Mouse (Mus musculus): ENCODE data around the gene Olfr789. TPM values are rescaled to one million over a fixed set of nuclear protein-coding genes. Genes with fewer than 3 reads are reported as not detected.

The Olfr789 gene
- polyA plus RNA-seq (2016; fragmentation: Nextera tagmentation; extraction: Ambion mirVana) = not detected in 2 replicates

DNA sequence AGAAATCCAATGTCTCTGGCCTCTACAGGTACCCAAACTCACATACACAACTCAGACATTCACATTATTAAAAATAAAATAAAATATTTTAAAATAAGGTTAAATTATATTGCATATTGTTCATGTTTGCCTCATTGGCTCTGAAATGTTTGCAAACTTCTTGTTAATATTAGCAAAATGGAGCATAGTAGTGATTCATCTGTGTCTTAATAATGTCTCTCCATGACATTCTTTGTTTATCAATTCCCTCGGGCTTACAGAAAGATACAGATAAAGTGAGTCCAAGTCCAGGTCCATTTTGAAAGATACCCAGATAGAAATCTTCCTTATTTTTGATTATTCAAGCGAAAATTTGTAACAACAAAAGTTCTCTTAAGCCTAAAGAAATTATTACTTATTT lies at the start of gene Olfr789:
Olfr789 (plus strand) TSS at position 301 of the 400 bp plus-strand sequence.
- Histone ChIP-seq H3K4me1 (no peaks in the 10 kb centered on the region), H3K27me3 (ENCODE audit: poor library complexity, severe bottlenecking) (no peaks in the 10 kb centered on the region), H3K9me3 (no peaks in the 10 kb centered on the region), H3K4me3 (no peak within 1 kb of the TSS), H3K36me3 (replicated peaks) (no peaks in the 10 kb centered on the region), H3K27ac (no peak within 1 kb of the TSS)
- 81% methylated on average over 2 of the region's 2 CpGs for WGBS
- no peak for DNase-seq (ENCODE audit: extremely low spot score, low spot score)

- Histone ChIP-seq H3K27me3 (ENCODE audit: poor library complexity, severe bottlenecking) (no peaks in the 10 kb centered on the region), H3K27ac (no peak within 1 kb of the TSS), H3K4me3 (no peak within 1 kb of the TSS), H3K36me3 (replicated peaks) (no peaks in the 10 kb centered on the region), H3K9me3 (no peaks in the 10 kb centered on the region), H3K4me1 (no peaks in the 10 kb centered on the region)
- DNase-seq (ENCODE audit: extremely low spot score, low spot score) = no peak
- WGBS = 84% methylated on average over 3 of the region's 3 CpGs
Measured at GRCm38 (mm10) chr10:129461562-129461961, 23.0 kb upstream of the Olfr789 start, which contains the start of gene Olfr787. Olfr787 (plus strand) TSS chr10:129461862.

DNA sequence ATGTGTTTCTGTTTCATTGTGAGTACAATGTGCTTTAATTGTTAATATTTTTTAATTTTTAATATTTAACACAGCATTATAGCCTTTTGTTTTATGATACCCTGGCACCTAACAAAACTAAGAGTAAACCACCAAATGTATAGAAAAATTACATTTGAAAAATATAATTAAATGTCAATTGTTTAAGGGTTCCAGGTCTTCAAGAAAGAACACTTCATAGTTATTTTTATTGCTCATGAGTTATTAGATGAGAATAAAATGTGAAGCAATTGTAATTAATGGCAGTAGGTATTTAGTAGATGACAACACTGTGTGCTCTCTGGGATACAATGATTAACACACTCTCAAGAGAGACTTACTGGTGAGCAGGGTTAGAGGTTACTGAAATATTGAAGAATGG lies 13.9 kb upstream of the Olfr789 start, which contains the start of gene Olfr788:
Olfr788 (plus strand) TSS at position 301 of the 400 bp plus-strand sequence.
- no peaks in the 10 kb centered on the region for H3K36me3 ChIP-seq (replicated peaks)
- no peaks in the 10 kb centered on the region for H3K9me3 ChIP-seq
- no peak within 1 kb of the TSS for H3K4me3 ChIP-seq
- H3K4me1 ChIP-seq = no peaks in the 10 kb centered on the region
- no peak within 1 kb of the TSS for H3K27ac ChIP-seq
- H3K27me3 ChIP-seq (ENCODE audit: poor library complexity, severe bottlenecking) = no peaks in the 10 kb centered on the region
- no peak for DNase-seq (ENCODE audit: extremely low spot score, low spot score)

GRCm38 (mm10) chr10:129473256-129473655 lies 11.3 kb upstream of the Olfr789 start:
- no peak for DNase-seq (ENCODE audit: extremely low spot score, low spot score)
- WGBS = 71% methylated on average over 2 of the region's 2 CpGs
- no peaks in the 10 kb centered on the region for H3K9me3 ChIP-seq
- no peak overlapping the region for H3K27ac ChIP-seq
- no peaks in the 10 kb centered on the region for H3K4me1 ChIP-seq
- no peaks in the 10 kb centered on the region for H3K36me3 ChIP-seq (replicated peaks)
- no peaks in the 10 kb centered on the region for H3K27me3 ChIP-seq (ENCODE audit: poor library complexity, severe bottlenecking)
- no peak overlapping the region for H3K4me3 ChIP-seq

DNA sequence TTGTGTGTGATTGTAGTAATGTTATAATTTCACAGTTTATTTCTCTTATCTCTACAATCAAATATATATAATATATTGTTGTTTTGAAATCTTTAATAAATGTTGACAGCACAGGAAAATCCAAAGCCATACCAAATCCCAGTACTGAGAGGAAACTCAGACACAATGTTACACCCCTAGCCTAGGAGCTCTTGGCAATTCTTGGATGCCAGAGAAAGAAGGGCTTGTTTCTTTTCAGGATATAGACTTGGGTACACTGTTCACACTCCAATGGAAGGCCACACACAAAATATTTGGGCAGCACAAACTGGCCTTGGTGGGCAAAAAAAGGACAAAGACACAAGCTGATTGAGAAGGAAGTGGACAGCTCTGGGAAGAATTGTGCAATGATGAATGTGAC lies 10.8 kb upstream of the Olfr789 start:
- Histone ChIP-seq H3K27me3 (ENCODE audit: poor library complexity, severe bottlenecking) (no peaks in the 10 kb centered on the region), H3K36me3 (replicated peaks) (no peaks in the 10 kb centered on the region), H3K27ac (no peak overlapping the region), H3K9me3 (no peaks in the 10 kb centered on the region), H3K4me3 (no peak overlapping the region), H3K4me1 (no peaks in the 10 kb centered on the region)
- no peak for DNase-seq (ENCODE audit: extremely low spot score, low spot score)

GRCm38 (mm10) chr10:129490101-129490500 lies 5.5 kb downstream of the Olfr789 start:
- Histone ChIP-seq H3K27ac (no peak overlapping the region), H3K36me3 (replicated peaks) (no peaks in the 10 kb centered on the region), H3K27me3 (ENCODE audit: poor library complexity, severe bottlenecking) (no peaks in the 10 kb centered on the region), H3K9me3 (no peaks in the 10 kb centered on the region), H3K4me1 (no peaks in the 10 kb centered on the region), H3K4me3 (no peak overlapping the region)
- no peak for DNase-seq (ENCODE audit: extremely low spot score, low spot score)
- 83% methylated on average over 2 of the region's 2 CpGs for WGBS

GRCm38 (mm10) chr10:129498192-129498591 lies 13.6 kb downstream of the Olfr789 start, which contains the start of gene Olfr790:
Olfr790 (plus strand) TSS chr10:129498492.
- Histone ChIP-seq H3K4me3 (no peak within 1 kb of the TSS), H3K9me3 (no peaks in the 10 kb centered on the region), H3K27me3 (ENCODE audit: poor library complexity, severe bottlenecking) (no peaks in the 10 kb centered on the region), H3K27ac (no peak within 1 kb of the TSS), H3K36me3 (replicated peaks) (no peaks in the 10 kb centered on the region), H3K4me1 (no peaks in the 10 kb centered on the region)
- DNase-seq (ENCODE audit: extremely low spot score, low spot score) = no peak

- Histone ChIP-seq H3K27me3 (ENCODE audit: poor library complexity, severe bottlenecking) (no peaks in the 10 kb centered on the region), H3K9me3 (no peaks in the 10 kb centered on the region), H3K4me1 (no peaks in the 10 kb centered on the region), H3K27ac (no peak within 1 kb of the TSS), H3K36me3 (replicated peaks) (no peaks in the 10 kb centered on the region), H3K4me3 (no peak within 1 kb of the TSS)
- DNase-seq (ENCODE audit: extremely low spot score, low spot score) = no peak
- WGBS = 83% methylated on average over 3 of the region's 3 CpGs
Measured at GRCm38 (mm10) chr10:129521492-129521891, 36.9 kb downstream of the Olfr789 start, which contains the start of gene Olfr791. Olfr791 (plus strand) TSS chr10:129521792.

DNA sequence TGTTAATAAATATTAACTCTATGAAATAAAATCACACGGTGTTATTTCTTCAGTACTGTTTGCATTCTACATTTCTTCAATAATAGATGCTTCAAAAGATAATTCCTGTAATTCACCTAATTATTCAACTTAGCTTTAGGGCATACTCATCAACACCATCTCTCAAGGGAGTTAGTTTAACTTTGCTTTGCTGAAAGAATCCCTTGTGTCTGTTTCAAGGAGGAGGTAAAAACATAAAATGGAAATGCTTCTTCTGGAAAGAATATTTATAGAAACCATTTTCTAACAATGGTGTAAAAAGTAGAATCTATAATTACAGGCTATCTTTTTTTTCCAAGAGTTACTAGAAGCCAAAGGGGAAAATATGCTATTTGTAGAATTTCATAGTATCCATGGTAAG lies 54.3 kb downstream of the Olfr789 start, which contains the start of gene Olfr792:
Olfr792 (plus strand) TSS at position 301 of the 400 bp plus-strand sequence.
- no peak for DNase-seq (ENCODE audit: extremely low spot score, low spot score)
- Histone ChIP-seq H3K27ac (no peak within 1 kb of the TSS), H3K27me3 (ENCODE audit: poor library complexity, severe bottlenecking) (no peaks in the 10 kb centered on the region), H3K4me3 (no peak within 1 kb of the TSS), H3K36me3 (replicated peaks) (no peaks in the 10 kb centered on the region), H3K4me1 (no peaks in the 10 kb centered on the region), H3K9me3 (peaks cover 6% of the 10 kb centered on the region; the same call in 1 of the 2 replicates)
- WGBS = 89% methylated on average over 1 of the region's 1 CpGs

Other genes starting within 250 kb of the Olfr789 start
- gene Olfr774, start 248.5 kb upstream of the Olfr789 start, polyA plus RNA-seq (2016; fragmentation: Nextera tagmentation; extraction: Ambion mirVana) = not detected in 2 replicates
- not detected in 2 replicates for gene Olfr775, start 236.3 kb upstream of the Olfr789 start, polyA plus RNA-seq (2016; fragmentation: Nextera tagmentation; extraction: Ambion mirVana)
- not detected in 2 replicates for gene Olfr776, start 225.6 kb upstream of the Olfr789 start, polyA plus RNA-seq (2016; fragmentation: Nextera tagmentation; extraction: Ambion mirVana)
- gene Olfr777, start 213.3 kb upstream of the Olfr789 start, polyA plus RNA-seq (2016; fragmentation: Nextera tagmentation; extraction: Ambion mirVana) = not detected in 2 replicates
- not detected in 2 replicates for gene Olfr780, start 166.6 kb upstream of the Olfr789 start, polyA plus RNA-seq (2016; fragmentation: Nextera tagmentation; extraction: Ambion mirVana)
- not detected in 2 replicates for gene Olfr781, start 155.9 kb upstream of the Olfr789 start, polyA plus RNA-seq (2016; fragmentation: Nextera tagmentation; extraction: Ambion mirVana)
- not detected in 2 replicates for gene Olfr782, start 135.9 kb upstream of the Olfr789 start, polyA plus RNA-seq (2016; fragmentation: Nextera tagmentation; extraction: Ambion mirVana)
- 0.06 TPM in 1 of 2 replicates, not detected in the other for gene Olfr784, start 100.7 kb upstream of the Olfr789 start, polyA plus RNA-seq (2016; fragmentation: Nextera tagmentation; extraction: Ambion mirVana)
- not detected in 2 replicates for gene Olfr785, start 79.3 kb upstream of the Olfr789 start, polyA plus RNA-seq (2016; fragmentation: Nextera tagmentation; extraction: Ambion mirVana)
- gene Olfr786, start 57.4 kb upstream of the Olfr789 start, polyA plus RNA-seq (2016; fragmentation: Nextera tagmentation; extraction: Ambion mirVana) = not detected in 2 replicates
- gene Olfr787, start 22.9 kb upstream of the Olfr789 start, polyA plus RNA-seq (2016; fragmentation: Nextera tagmentation; extraction: Ambion mirVana) = not detected in 2 replicates
- not detected in 2 replicates for gene Olfr788, start 13.8 kb upstream of the Olfr789 start, polyA plus RNA-seq (2016; fragmentation: Nextera tagmentation; extraction: Ambion mirVana)
- gene Olfr790, start 13.7 kb downstream of the Olfr789 start, polyA plus RNA-seq (2016; fragmentation: Nextera tagmentation; extraction: Ambion mirVana) = not detected in 2 replicates
- gene Olfr791, start 37.0 kb downstream of the Olfr789 start, polyA plus RNA-seq (2016; fragmentation: Nextera tagmentation; extraction: Ambion mirVana) = not detected in 2 replicates
- gene Olfr792, start 54.4 kb downstream of the Olfr789 start, polyA plus RNA-seq (2016; fragmentation: Nextera tagmentation; extraction: Ambion mirVana) = not detected in 2 replicates
- gene Olfr794, start 82.9 kb downstream of the Olfr789 start, polyA plus RNA-seq (2016; fragmentation: Nextera tagmentation; extraction: Ambion mirVana) = not detected in 2 replicates
- not detected in 2 replicates for gene Olfr796, start 127.8 kb downstream of the Olfr789 start, polyA plus RNA-seq (2016; fragmentation: Nextera tagmentation; extraction: Ambion mirVana)
- gene Olfr798, start 143.2 kb downstream of the Olfr789 start, polyA plus RNA-seq (2016; fragmentation: Nextera tagmentation; extraction: Ambion mirVana) = not detected in 2 replicates
- gene Olfr799, start 152.7 kb downstream of the Olfr789 start, polyA plus RNA-seq (2016; fragmentation: Nextera tagmentation; extraction: Ambion mirVana) = not detected in 2 replicates
- gene Olfr800, start 172.9 kb downstream of the Olfr789 start, polyA plus RNA-seq (2016; fragmentation: Nextera tagmentation; extraction: Ambion mirVana) = not detected in 2 replicates
- gene Olfr801, start 189.1 kb downstream of the Olfr789 start, polyA plus RNA-seq (2016; fragmentation: Nextera tagmentation; extraction: Ambion mirVana) = not detected in 2 replicates
- gene Olfr802, start 203.4 kb downstream of the Olfr789 start, polyA plus RNA-seq (2016; fragmentation: Nextera tagmentation; extraction: Ambion mirVana) = not detected in 2 replicates
- not detected in 2 replicates for gene Olfr803, start 209.5 kb downstream of the Olfr789 start, polyA plus RNA-seq (2016; fragmentation: Nextera tagmentation; extraction: Ambion mirVana)
- not detected in 2 replicates for gene Olfr804, start 218.5 kb downstream of the Olfr789 start, polyA plus RNA-seq (2016; fragmentation: Nextera tagmentation; extraction: Ambion mirVana)
- not detected in 2 replicates for gene Olfr805, start 244.6 kb downstream of the Olfr789 start, polyA plus RNA-seq (2016; fragmentation: Nextera tagmentation; extraction: Ambion mirVana)